Mouse (Mus musculus) G1E (cell line): ENCODE data around the gene Tas2r143.

Experiments used
- CTCF ChIP-seq: IDR thresholded peaks from 2 replicates; pipeline ENCODE4 v1.5.1; 2012; ENCODE audit warnings: low read depth, low read length, inconsistent platforms, mixed read lengths
- GATA1 ChIP-seq: IDR thresholded peaks from 2 replicates; pipeline ENCODE4 v1.6.1; 2012; ENCODE audit warnings: borderline replicate concordance, low read length, inconsistent platforms, mixed read lengths
- TAL1 ChIP-seq: conservative IDR thresholded peaks from 2 replicates; pipeline ENCODE4 v1.6.1; 2012; ENCODE audit warnings: low read depth, low read length, inconsistent platforms, mixed read lengths

DNA sequence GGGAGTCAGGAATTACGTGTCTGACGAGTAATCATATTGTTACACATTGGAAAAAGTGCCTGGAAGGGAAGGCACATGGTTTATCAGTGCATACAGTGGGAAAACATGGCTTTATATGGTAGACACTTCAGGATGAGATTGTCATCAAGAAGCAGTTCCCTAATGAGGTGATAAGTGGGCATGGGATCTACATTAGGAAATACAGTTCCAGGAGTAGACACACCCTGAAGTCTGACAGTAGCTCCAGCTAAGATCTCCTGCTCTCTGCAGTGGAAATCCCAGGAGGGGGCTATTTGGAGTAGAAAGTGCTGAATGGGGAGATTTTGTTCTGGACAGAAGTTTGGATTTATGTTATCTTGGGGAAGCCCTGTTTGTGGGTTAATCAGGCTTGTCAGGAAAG, 41.4 kb downstream of the Tas2r143 start:
- no peak for TF ChIP-seq CTCF
- TF ChIP-seq GATA1 = no peak
- TF ChIP-seq TAL1 = no peak
